Mouse (Mus musculus) spleen, adult 2 months (tissue): ENCODE data around the gene Ninj1. TPM values are rescaled to one million over a fixed set of nuclear protein-coding genes. Genes with fewer than 3 reads are reported as not detected.

Experiments
- DNase-seq, 2 experiments: peaks; one replicate each; pipeline versions ENCODE4 v3.0.0 to v3.0.0-alpha.2; 2012 to 2021; ENCODE audit warnings: low spot score in 2 of 2, low read depth in 1 of 2
- H3K27ac ChIP-seq: fragments of 200-500 bp; 2 replicates; pipeline ENCODE4 v1.5.1; 2012; ENCODE audit warnings: low read length, inconsistent platforms; ENCODE audit not compliant: insufficient read depth
- H3K27me3 ChIP-seq: fragments of 200-500 bp; 2 replicates; pipeline ENCODE4 v1.6.1; 2012; ENCODE audit warnings: mild to moderate bottlenecking, moderate library complexity, low read length, inconsistent platforms; ENCODE audit not compliant: control insufficient read depth, insufficient read depth
- H3K36me3 ChIP-seq: fragments of 200-500 bp; 2 replicates; pipeline ENCODE4 v1.6.1; 2012; ENCODE audit warnings: mild to moderate bottlenecking, low read length, inconsistent platforms; ENCODE audit not compliant: control insufficient read depth, insufficient read depth
- H3K4me1 ChIP-seq: fragments of 200-500 bp; 2 replicates; pipeline ENCODE4 v1.6.1; 2011; ENCODE audit warnings: inconsistent platforms; ENCODE audit not compliant: control insufficient read depth, insufficient read depth, insufficient read length
- H3K4me3 ChIP-seq: fragments of 200-500 bp; 2 replicates; pipeline ENCODE4 v1.5.1; 2011; ENCODE audit warnings: mild to moderate bottlenecking, inconsistent platforms; ENCODE audit not compliant: insufficient read depth, insufficient read length; ENCODE audit errors: extremely low read depth
- CTCF ChIP-seq: fragments of 200-500 bp; IDR thresholded peaks from 2 replicates; pipeline ENCODE4 v1.5.1; 2011; ENCODE audit warnings: mild to moderate bottlenecking, inconsistent platforms; ENCODE audit not compliant: insufficient read depth, insufficient read length, insufficient replicate concordance; ENCODE audit errors: extremely low read depth
- POLR2A ChIP-seq: fragments of 200-500 bp; IDR thresholded peaks from 2 replicates; pipeline ENCODE4 v1.6.1; 2011; ENCODE audit warnings: low read depth, low read length, inconsistent platforms
- WGBS: fragments of 180-500 bp; shearing (Covaris S2); methylation state at CpG from one replicate; pipeline ENCODE4 v1.1.7; 2018; 5-methylcytosine and 5-hydroxymethylcytosine counted together
- polyA plus RNA-seq: library from polyadenylated mRNA; depleted of rRNA; stranded (reverse); fragments of >200 nt; gene quantifications from 2 replicates; pipeline ENCODE4 v1.2.3, GENCODE M21; 2012

The Ninj1 gene
- polyA plus RNA-seq, 1 experiment: 343 TPM

DNA sequence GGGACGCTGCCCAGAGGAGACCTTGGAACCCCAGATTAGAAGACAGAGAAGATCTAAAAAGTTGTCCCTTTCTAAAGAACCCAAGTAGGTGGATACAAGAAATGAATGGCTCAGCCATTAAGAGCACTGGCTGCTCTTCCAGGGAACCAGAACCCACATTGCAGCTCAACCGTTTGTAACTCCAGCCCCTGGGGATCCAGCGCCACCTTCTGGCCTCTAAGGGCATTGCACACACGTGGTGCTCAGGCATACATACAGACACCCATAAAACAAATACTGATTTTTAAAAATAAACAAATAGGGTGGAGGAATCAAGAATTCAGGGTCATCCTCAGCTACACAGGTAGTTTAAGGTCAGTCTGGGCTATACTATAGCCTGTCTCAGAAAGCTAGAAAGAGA is 30.6 kb upstream of the Ninj1 start:
- TF ChIP-seq POLR2A (no peak), CTCF (0 out of 2 replicates have a peak, but pooled peaks have one; percentile 9)
- DNase-seq: no peak
- H3K27ac ChIP-seq: no peak overlapping the region
- no peaks in the 10 kb centered on the region for H3K27me3 ChIP-seq
- H3K36me3 ChIP-seq: no peaks in the 10 kb centered on the region
- H3K4me1 ChIP-seq: no peaks in the 10 kb centered on the region
- 66% methylated on average over 4 of the region's 4 CpGs for whole genome bisulfite sequencing
- H3K4me3 ChIP-seq: no peak overlapping the region

DNA sequence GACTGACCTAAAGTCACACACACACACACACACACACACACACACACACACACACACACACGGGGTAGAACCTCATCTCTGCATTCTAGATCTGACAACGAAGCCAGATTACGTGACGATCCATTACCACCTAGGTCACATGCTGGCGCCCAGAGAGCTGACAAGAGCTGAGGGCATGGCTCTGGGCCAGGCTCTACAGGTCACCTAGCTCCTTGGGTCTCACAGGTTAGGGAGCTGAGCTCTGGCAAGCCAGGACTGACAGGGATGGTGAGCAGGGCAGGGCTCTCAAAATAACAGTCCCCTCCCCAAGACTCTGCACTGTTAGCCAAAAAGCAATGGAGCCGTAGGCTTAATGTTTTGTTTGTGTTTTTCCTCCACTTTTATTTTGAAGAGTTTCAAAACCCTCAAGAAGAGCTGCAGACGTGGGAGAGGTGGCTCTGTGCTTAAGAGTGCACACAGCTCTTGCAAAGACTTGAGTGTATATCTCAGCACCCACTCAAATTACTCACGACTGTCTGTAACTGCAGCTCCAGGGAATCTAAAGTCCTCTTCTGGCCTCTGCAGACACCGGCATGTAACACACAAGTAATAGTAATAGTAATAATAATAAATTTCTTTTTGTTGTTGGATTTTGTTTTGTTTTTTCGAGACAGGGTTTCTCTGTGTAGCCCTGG is 29.1 kb upstream of the Ninj1 start:
- Histone ChIP-seq H3K27me3 (no peaks in the 10 kb centered on the region), H3K4me3 (no peak overlapping the region), H3K27ac (no peak overlapping the region), H3K4me1 (no peaks in the 10 kb centered on the region), H3K36me3 (no peaks in the 10 kb centered on the region)
- DNase-seq: no peak
- TF ChIP-seq CTCF (no peak), POLR2A (no peak)
- 81% methylated on average over 10 of the region's 10 CpGs for WGBS

DNA sequence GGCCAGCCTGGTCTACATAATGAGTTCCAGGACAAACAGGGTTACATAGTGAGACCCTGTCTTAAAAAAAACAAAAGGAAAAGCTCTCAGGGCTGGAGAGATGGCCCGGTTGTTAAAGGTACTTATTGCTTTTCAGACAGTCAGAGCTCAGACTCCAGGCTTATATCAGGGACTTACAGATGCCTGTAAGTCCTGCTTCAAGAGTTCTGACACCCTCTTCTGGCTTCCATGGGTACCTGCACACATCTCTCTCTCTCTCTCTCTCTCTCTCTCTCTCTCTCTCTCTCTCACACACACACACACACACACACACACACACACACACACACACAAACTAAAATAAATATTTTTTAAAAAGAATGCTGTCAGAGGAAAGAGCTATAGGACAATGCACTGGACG is 26.0 kb upstream of the Ninj1 start:
- WGBS: 54% methylated on average over 2 of the region's 2 CpGs
- no peak overlapping the region for H3K27ac ChIP-seq
- no peak for DNase-seq
- no peak for TF ChIP-seq POLR2A
- no peak for TF ChIP-seq CTCF
- H3K4me1 ChIP-seq: no peaks in the 10 kb centered on the region
- H3K36me3 ChIP-seq: no peaks in the 10 kb centered on the region
- H3K4me3 ChIP-seq: no peak overlapping the region
- no peaks in the 10 kb centered on the region for H3K27me3 ChIP-seq

DNA sequence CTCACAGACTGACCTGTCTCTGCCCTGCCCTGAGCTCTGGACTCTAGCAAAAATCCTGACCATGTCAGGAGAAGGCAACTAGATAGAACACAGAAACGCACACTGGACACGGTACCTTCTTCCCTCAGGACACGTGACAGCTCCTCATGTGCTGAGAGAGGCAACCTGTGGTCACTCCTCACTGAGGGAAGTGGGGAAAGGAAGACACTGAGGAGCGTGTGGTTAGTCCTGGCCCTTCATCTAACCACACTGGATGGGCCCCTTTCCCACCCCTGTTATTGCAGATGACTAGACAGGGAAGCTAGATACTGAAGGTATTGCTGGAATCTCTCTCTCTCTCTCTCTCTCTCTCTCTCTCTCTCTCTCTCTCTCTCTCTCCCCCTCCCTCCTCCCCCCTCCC is 24.6 kb upstream of the Ninj1 start:
- no peaks in the 10 kb centered on the region for H3K4me1 ChIP-seq
- WGBS: 3% methylated on average over 4 of the region's 4 CpGs
- TF ChIP-seq POLR2A (no peak), CTCF (no peak)
- no peaks in the 10 kb centered on the region for H3K36me3 ChIP-seq
- no peak overlapping the region for H3K4me3 ChIP-seq
- no peak for DNase-seq
- no peaks in the 10 kb centered on the region for H3K27me3 ChIP-seq
- H3K27ac ChIP-seq: no peak overlapping the region

DNA sequence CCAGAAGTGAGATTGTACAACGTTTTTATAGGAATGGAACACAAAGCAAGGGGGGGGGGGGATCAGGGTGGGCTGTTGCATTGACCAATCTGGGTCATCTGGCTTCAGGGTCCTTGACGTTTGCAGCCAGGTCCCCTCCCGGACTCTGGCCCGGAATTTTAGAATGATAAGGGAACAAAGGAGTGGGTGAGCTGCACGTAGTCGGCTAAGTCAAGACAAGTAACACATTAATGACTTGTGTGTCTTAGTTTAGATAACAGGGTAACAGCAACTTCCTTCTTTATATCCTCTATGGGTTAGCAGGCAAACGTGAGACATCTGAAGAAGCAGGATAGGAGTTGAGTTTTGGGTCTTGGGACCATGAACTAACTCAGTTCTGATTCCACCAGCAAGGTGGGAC is 23.6 kb upstream of the Ninj1 start:
- no peak overlapping the region for H3K4me3 ChIP-seq
- WGBS: 65% methylated on average over 7 of the region's 7 CpGs
- no peak overlapping the region for H3K27ac ChIP-seq
- DNase-seq: no peak
- H3K36me3 ChIP-seq: no peaks in the 10 kb centered on the region
- H3K4me1 ChIP-seq: no peaks in the 10 kb centered on the region
- no peaks in the 10 kb centered on the region for H3K27me3 ChIP-seq
- no peak for TF ChIP-seq POLR2A
- TF ChIP-seq CTCF: no peak

DNA sequence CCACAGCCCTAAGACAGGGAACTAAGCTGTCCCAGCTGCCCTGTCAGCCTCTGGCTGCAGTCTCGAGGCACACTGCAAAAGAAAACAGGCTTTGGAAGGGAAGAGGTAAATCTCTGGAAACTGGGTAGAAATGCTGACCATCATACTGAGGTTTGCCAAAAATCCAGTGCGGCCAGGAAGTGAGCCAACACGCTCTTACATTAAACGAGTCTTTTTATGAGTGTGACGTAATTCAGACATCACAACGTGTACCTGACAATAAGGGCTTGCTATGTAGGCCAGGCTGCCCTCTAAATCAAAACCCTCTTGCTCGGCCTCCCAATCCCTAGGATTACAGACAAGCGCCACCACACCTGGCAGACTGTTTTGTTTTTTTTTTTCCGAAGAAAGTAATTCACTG is 20.2 kb upstream of the Ninj1 start:
- no peak for DNase-seq
- no peak overlapping the region for H3K27ac ChIP-seq
- no peaks in the 10 kb centered on the region for H3K27me3 ChIP-seq
- H3K4me1 ChIP-seq: no peaks in the 10 kb centered on the region
- no peaks in the 10 kb centered on the region for H3K36me3 ChIP-seq
- no peak overlapping the region for H3K4me3 ChIP-seq
- TF ChIP-seq CTCF (no peak), POLR2A (no peak)
- 72% methylated on average over 9 of the region's 9 CpGs for WGBS

DNA sequence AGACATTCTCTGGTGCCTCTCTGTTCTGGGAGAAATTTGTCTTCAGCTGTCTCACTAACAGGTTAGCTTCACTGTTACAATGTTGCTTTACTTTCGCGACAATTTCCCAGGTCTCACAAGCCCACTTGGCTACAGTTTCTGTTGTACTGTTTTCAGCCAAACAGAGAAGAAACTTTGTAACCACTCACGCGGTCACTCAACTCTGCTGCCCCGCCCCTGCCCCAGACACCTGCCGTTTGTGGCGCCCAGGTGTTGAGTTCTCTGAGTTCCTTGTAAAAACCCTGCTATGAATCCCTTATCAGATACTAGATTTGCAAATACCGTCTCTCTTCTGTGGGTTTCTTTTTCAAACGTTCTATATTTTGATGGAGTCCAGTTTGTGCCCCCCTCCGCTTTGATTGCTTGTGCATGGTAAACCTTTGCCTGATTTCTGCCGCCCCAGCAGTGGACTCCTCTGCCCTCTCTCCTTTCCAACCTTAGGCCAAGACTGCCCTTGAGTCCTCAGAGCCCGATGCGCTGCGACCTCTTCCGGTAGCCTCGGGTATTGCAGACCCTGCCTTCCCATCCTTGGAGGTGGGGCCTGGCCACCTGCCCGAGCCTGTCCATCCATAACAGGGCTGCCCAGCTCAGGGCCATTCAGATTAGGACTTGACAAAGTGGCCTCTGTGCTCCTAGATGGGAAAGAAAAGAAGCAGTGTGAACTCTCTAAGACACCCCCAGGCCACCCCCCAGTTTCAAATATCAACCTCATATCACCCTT is 17.7 kb upstream of the Ninj1 start:
- Histone ChIP-seq H3K27me3 (no peaks in the 10 kb centered on the region), H3K36me3 (no peaks in the 10 kb centered on the region), H3K4me3 (no peak overlapping the region), H3K27ac (no peak overlapping the region), H3K4me1 (no peaks in the 10 kb centered on the region)
- WGBS: 34% methylated on average over 17 of the region's 17 CpGs
- peak; percentile 85 for TF ChIP-seq CTCF
- no peak for TF ChIP-seq POLR2A
- DNase-seq: peak in 1 of 2 experiments; percentile 58
